Mouse (Mus musculus): Measurements from ENCODE around the gene Ubxn6. TPM values are rescaled to one million over a fixed set of nuclear protein-coding genes. Genes with fewer than 3 reads are reported as not detected.

Gene Ubxn6
- polyA plus RNA-seq (2012; rRNA removed) = 58.5 and 83.0 TPM in 2 replicates

DNA sequence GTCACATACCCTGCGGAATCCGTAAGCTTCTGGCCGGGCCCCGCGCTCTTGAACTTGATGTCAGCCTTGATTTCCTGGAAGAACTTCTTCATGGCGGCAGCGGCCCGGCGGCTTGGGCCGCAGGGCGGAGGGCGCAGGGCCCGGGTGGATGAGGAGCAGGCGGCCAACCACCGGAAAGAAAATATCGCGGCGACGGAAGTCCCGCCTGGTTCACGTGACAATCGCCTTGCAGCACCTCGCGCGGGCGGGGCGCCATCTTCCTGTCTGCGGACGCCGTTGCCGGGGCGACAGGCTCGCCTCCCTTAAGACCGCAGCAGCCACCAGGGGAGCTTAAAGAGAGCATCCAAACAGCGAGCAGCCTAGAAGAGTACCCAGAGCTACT is at the start of gene Ubxn6:
Gene Ubxn6, minus strand, starts transcription at position 202 of the 382 bp plus-strand sequence.

DNA sequence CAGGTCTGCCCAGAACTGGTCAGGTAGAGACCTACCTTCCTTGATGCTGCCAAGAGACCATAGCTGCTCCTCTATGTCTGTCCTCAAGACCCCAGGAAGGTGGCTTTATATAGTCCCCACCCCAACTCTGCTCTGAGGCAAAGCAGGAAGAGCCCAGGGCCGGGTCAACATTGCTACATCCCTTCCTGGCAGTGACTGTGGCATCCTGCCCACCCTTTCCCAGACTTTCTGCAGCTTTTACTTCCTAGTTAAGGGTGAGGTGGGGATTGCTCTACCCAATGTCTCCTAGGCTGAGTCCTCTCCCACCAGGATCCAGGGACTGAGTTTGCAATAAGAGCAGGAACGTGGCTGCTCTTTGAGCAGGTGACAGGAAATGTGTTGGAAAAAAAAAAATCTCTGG is 47.0 kb upstream of the Ubxn6 start, which contains the start of gene Lrg1:
Gene Lrg1, minus strand, starts transcription at position 176 of the 400 bp plus-strand sequence.

GRCm38 (mm10) chr17:56117251-56117710 is 42.5 kb upstream of the Ubxn6 start, which contains the start of gene Plin5:
Gene Plin5 (minus strand): TSS chr17:56117596.

DNA sequence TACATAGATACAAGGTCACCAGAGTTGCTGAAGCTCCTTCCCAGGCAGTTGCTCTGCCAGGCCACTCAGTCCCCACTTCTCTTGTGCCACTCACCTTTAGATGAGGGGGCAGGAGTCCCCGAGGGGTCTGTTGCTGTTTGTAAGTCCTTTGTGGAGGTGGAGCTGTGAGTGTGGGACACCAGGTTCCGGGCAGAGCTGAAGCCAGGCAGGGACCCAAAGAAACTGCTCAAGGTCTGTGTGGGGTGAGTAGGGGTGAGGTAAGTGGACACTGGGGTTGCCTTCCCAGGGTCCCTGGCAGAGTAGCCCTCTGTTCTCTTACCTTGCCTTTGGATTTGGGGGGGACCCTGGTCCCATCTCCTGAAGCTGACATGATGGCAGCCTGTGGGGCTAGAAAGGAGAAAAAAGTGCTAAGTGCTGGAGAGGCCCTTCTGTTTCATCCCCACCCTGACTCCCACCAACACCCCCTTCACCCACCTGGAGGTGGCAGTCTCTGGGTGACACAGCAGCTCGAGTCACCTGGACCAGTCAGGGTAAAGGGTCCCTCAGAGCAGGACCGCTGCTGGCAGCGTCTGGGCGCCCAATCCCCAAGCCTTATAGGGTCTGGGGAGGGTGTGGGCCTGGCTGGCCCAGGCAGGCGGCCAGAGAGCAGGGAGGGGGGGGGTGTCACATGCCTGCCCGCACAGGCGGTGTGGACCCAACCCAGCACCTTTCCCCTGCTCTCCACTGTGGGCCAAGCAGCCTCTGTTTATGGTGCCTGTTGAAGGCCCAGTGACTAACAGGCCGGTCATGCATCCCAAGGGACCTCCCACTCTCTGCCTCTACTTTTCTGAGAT is 34.6 kb upstream of the Ubxn6 start, which contains the start of gene Plin4:
Gene Plin4, minus strand, starts transcription at position 585 of the 833 bp plus-strand sequence.

GRCm38 (mm10) chr17:56078880-56079795 is 4.3 kb upstream of the Ubxn6 start, which contains the start of gene Hdgfl2:
Gene Hdgfl2 (plus strand): TSS chr17:56079634.

DNA sequence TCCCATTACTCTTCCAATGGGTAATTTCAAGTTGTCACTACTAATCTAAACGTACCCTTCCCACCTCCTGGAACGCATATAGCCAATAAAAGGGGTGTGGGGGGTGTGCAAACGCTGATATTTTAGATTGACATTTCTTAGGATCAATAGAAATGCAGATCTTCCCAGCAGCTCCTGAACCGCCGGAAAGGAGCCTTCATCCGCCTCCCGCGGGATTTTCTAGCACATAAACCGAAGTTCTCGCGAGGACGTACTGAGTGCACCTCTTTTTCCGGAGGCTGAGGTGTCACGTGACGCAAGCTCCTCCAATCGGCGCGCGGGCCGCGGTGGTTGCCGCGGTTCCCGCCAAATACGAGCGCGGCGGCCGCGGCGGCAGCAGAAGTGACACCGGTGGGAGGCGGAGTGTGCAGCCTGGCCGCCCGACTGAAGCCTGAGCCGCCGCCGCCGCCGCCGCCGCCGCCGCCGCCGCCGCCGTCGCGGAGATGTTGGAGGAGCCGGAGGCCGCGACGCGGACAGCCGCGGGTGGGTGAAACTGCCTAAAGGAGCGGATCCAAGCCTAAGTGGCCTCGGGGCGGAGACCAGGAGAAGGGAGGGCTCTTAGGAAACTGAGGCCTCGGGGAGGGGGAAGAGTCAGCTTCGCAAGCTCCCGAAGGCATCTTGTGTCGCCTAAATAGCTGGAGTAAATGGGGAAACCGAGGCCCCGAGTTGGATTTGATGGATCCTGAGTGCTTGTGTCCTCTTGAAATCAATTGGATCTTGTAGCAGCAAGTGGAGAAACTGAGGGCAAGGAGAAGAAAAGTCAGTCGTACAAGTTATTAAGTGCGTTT is 34.6 kb downstream of the Ubxn6 start, which contains the start of gene Chaf1a:
Gene Chaf1a, plus strand, starts transcription at position 410 of the 827 bp plus-strand sequence.

DNA sequence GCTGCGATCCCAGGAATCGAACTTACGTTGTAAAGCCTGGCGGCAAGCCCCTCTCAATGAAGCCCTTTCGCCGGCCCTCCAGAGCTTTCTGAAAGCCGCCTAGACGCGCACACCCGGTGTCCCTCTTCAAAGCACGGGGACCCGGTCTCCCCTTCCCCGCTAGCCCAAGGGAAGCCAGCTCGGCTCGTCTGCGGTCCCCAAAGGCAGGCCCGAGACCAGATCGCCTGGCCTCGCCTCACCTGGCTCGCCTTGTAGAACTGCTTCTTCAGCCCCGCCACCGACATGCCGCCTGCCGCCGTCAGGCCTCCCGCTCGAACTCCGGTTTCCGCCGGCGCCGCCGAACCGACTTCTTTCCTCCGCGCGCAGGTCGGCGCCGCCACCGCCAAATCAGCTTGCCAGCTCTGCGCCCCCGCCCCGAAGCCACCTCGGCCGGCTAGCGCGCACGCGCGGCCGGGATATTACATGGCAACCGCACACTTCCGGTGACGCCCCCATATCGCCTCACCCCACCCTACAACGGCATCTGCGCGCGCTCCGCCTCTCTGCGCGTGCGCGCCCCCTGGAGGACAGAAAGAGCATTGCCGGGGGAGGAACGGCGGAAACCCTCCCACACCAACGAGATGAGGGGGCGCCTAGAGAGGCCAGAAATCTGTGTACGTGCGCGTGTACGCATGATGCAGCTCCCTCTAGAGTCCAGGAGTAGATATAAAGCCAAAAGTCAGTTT is 38.5 kb downstream of the Ubxn6 start, which contains the start of gene Sh3gl1:
Gene Sh3gl1, minus strand, starts transcription at position 460 of the 725 bp plus-strand sequence.

Other genes with a start within 250 kb of the Ubxn6 start
- gene Zfp119a, start 196.1 kb downstream of the Ubxn6 start, polyA plus RNA-seq (2012; rRNA removed) = 0.17 and 0.26 TPM in 2 replicates
- 0.54 and 1.1 TPM in 2 replicates for gene Zfp959, start 182.9 kb downstream of the Ubxn6 start, polyA plus RNA-seq (2012; rRNA removed)
- gene Zfp119b, start 125.5 kb downstream of the Ubxn6 start, polyA plus RNA-seq (2012; rRNA removed) = 0.09 and 0.15 TPM in 2 replicates
- 5.9 and 6.5 TPM in 2 replicates for gene Ebi3, start 122.4 kb downstream of the Ubxn6 start, polyA plus RNA-seq (2012; rRNA removed)
- 12.5 and 12.9 TPM in 2 replicates for gene Yju2, start 115.9 kb downstream of the Ubxn6 start, polyA plus RNA-seq (2012; rRNA removed)
- gene Shd, start 104.6 kb downstream of the Ubxn6 start, polyA plus RNA-seq (2012; rRNA removed) = 5.9 and 7.1 TPM in 2 replicates
- gene Fsd1, start 88.5 kb downstream of the Ubxn6 start, polyA plus RNA-seq (2012; rRNA removed) = 4.5 and 4.8 TPM in 2 replicates
- 19.2 and 21.4 TPM in 2 replicates for gene Stap2, start 69.4 kb downstream of the Ubxn6 start, polyA plus RNA-seq (2012; rRNA removed)
- gene Mpnd, start 69.3 kb downstream of the Ubxn6 start, polyA plus RNA-seq (2012; rRNA removed) = 270 and 333 TPM in 2 replicates
- 126 and 128 TPM in 2 replicates for gene Sh3gl1, start 38.4 kb downstream of the Ubxn6 start, polyA plus RNA-seq (2012; rRNA removed)
- 7.5 and 9.6 TPM in 2 replicates for gene Chaf1a, start 34.6 kb downstream of the Ubxn6 start, polyA plus RNA-seq (2012; rRNA removed)
- 52.3 and 75.6 TPM in 2 replicates for gene Hdgfl2, start 4.6 kb upstream of the Ubxn6 start, polyA plus RNA-seq (2012; rRNA removed)
- 206 and 215 TPM in 2 replicates for gene Plin4, start 34.8 kb upstream of the Ubxn6 start, polyA plus RNA-seq (2012; rRNA removed)
- 19.0 and 42.0 TPM in 2 replicates for gene Plin5, start 42.6 kb upstream of the Ubxn6 start, polyA plus RNA-seq (2012; rRNA removed)
- gene Lrg1, start 47.0 kb upstream of the Ubxn6 start, polyA plus RNA-seq (2012; rRNA removed) = 76.6 and 100 TPM in 2 replicates
- gene Sema6b, start 65.3 kb upstream of the Ubxn6 start, polyA plus RNA-seq (2012; rRNA removed) = 15.5 and 19.9 TPM in 2 replicates
- 9.7 and 10.3 TPM in 2 replicates for gene Tnfaip8l1, start 87.4 kb upstream of the Ubxn6 start, polyA plus RNA-seq (2012; rRNA removed)
- 124 and 131 TPM in 2 replicates for gene Mydgf, start 108.9 kb upstream of the Ubxn6 start, polyA plus RNA-seq (2012; rRNA removed)
- gene Dpp9, start 143.9 kb upstream of the Ubxn6 start, polyA plus RNA-seq (2012; rRNA removed) = 58.6 and 59.5 TPM in 2 replicates
- 39.9 and 52.7 TPM in 2 replicates for gene Fem1a, start 181.8 kb upstream of the Ubxn6 start, polyA plus RNA-seq (2012; rRNA removed)
- 29.8 and 32.7 TPM in 2 replicates for gene Ticam1, start 201.8 kb upstream of the Ubxn6 start, polyA plus RNA-seq (2012; rRNA removed)
- gene Plin3, start 217.8 kb upstream of the Ubxn6 start, polyA plus RNA-seq (2012; rRNA removed) = 53.2 and 60.7 TPM in 2 replicates
- gene Arrdc5, start 225.3 kb upstream of the Ubxn6 start, polyA plus RNA-seq (2012; rRNA removed) = not detected in 2 replicates
- gene Uhrf1, start 228.3 kb upstream of the Ubxn6 start, polyA plus RNA-seq (2012; rRNA removed) = 30.6 and 42.8 TPM in 2 replicates

Data from ovary, adult 2 months (tissue).